In genomic region chr3:69225019-69225418, GRCm38 (mm10) we compare ENCODE assay signal across 22 mouse cellular contexts. TPM values are rescaled to one million over a fixed set of nuclear protein-coding genes. Genes with fewer than 3 reads are reported as not detected.
"Had no signal": no experiment of that assay in that cellular context is flagged by ENCODE, and none has a peak within 500 bp of the region (broad histone marks: within the 10 kb centered on the region; RNA-seq: fewer than 3 reads in every experiment).

No protein-coding gene starts in this region.

- ATAC-seq: lung, postnatal 0 days; midbrain, embryonic 13.5 days; midbrain, embryonic 15.5 days had no signal

- H3K4me1 ChIP-seq: lung, embryonic 15.5 days; midbrain, embryonic 13.5 days; midbrain, embryonic 15.5 days; neural tube, embryonic 12.5 days; stomach, embryonic 15.5 days had no signal

- H3K27me3 ChIP-seq: lung, embryonic 15.5 days; megakaryocyte, embryonic 14.5 days; midbrain, embryonic 13.5 days; midbrain, embryonic 15.5 days; neural tube, embryonic 12.5 days; stomach, embryonic 15.5 days had no signal

- H3K36me3 ChIP-seq: lung, embryonic 15.5 days; midbrain, embryonic 13.5 days; midbrain, embryonic 15.5 days; neural tube, embryonic 12.5 days; stomach, embryonic 15.5 days had no signal

- H3K4me3 ChIP-seq: lung, embryonic 15.5 days; megakaryocyte, embryonic 14.5 days; midbrain, embryonic 13.5 days; midbrain, embryonic 15.5 days; neural tube, embryonic 12.5 days; stomach, embryonic 15.5 days had no signal

- H3K27ac ChIP-seq: lung, embryonic 15.5 days; macrophage; midbrain, embryonic 13.5 days; midbrain, embryonic 15.5 days; neural tube, embryonic 12.5 days; stomach, embryonic 15.5 days; stomach, postnatal 0 days had no signal

- H3K9ac ChIP-seq: lung, embryonic 15.5 days; midbrain, embryonic 13.5 days; midbrain, embryonic 15.5 days; neural tube, embryonic 12.5 days; stomach, embryonic 15.5 days had no signal

- DNase-seq: lung, postnatal 14 days; lung, postnatal 36 days; right cerebral cortex, postnatal 14 days; thymus, adult 2 months; thymus, postnatal 25 days; thymus, postnatal 4 days had no signal

- H3K9me3 ChIP-seq: lung, embryonic 15.5 days; megakaryocyte, embryonic 14.5 days; midbrain, embryonic 13.5 days; midbrain, embryonic 15.5 days; neural tube, embryonic 12.5 days; stomach, embryonic 15.5 days had no signal

- H3K4me2 ChIP-seq: lung, embryonic 15.5 days; midbrain, embryonic 11.5 days; midbrain, embryonic 13.5 days; midbrain, embryonic 15.5 days; neural tube, embryonic 12.5 days; stomach, embryonic 15.5 days had no signal

RNA-seq across cellular contexts. Expression of gene Arl14, which starts 2.8 kb away (rescaled TPM):
- total RNA-seq: megakaryocyte progenitor cell, adult 5-6 weeks; midbrain, postnatal 0 days; neutrophil, adult 5-6 weeks had no signal
- polyA plus RNA-seq: macrophage; midbrain, embryonic 11.5 days; midbrain, embryonic 13.5 days; midbrain, embryonic 15.5 days; midbrain, postnatal 0 days; neural tube, embryonic 12.5 days; neural tube, embryonic 14.5 days; spleen, adult 2 months; testis, adult 2 months; thymus, adult 2 months had no signal
